Mouse (Mus musculus) left cerebral cortex, adult 6 months (tissue): ENCODE data around the gene Tada1. TPM values are rescaled to one million over a fixed set of nuclear protein-coding genes. Genes with fewer than 3 reads are reported as not detected.

Source experiments
- long read RNA-seq, 2 experiments: library from polyadenylated mRNA; unstranded; transcript quantifications; one replicate each; pipeline ENCODE4 v2.0.0; 2019 to 2020
- polyA plus RNA-seq: library from polyadenylated mRNA; unstranded; fragments of <200 nt; fragmentation: Nextera tagmentation; gene quantifications from 2 replicates; pipeline ENCODE4 v1.2.3, GENCODE M21; 2021

Tada1 gene
- 32.1 and 49.2 TPM in 2 replicates for polyA plus RNA-seq
- long read RNA-seq, experiment 1, transcript Tada1-201 (8 exons, 2,215 nt): major isoform, 402 of 437 reads
- long read RNA-seq, experiment 1, partial matches to known transcripts: 7 of 437 reads
- long read RNA-seq, experiment 1, other reads (novel, unspliced or antisense): 28 of 437 reads
- long read RNA-seq, experiment 2, transcript Tada1-201 (8 exons, 2,215 nt): major isoform, 60 of 65 reads
- long read RNA-seq, experiment 2, partial matches to known transcripts: 5 of 65 reads
- long read RNA-seq, experiment 2, other reads (novel, unspliced or antisense): 0 of 65 reads

DNA sequence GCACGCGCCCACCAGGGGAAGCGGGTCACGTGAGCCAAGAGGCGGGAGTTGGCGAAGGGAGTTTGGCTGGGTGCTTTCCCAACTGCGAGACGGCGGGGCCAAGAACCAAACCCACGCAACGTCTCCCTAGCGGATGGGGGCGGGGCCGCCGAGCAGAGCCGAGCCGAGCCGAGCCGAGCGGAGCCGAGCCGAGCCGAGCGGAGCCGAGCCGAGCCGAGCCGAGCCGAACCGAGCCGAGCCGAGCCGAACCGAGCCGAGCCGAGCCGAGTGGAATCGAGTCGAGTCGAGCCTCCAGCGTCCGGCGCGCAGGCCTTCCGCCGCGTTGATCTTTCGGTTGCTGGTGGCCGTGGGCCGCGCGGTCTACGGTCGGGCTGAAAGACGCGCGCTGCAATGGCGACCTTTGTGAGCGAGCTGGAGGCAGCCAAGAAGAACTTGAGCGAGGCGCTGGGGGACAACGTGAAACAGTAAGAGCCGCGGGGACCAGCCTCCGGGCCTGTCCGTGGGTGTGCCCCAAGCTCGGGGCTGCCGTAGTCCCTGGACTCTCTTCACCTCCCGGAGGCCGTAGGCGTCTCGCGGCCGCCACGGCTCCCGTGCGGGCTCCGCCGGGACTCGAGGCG lies at the start of gene Tada1:
Gene Tada1, plus strand, starts transcription at position 85 of the 617 bp plus-strand sequence.

GRCm38 (mm10) chr1:166409701-166410220 lies 30.9 kb downstream of the Tada1 start, which contains the start of gene Pogk:
Gene Pogk (minus strand): TSS chr1:166409863.

Other genes starting within 250 kb of the Tada1 start
- not detected in 2 replicates for gene Gpa33, start 248.9 kb upstream of the Tada1 start, polyA plus RNA-seq
- 0.12 TPM in 1 of 2 replicates, not detected in the other for gene Mael, start 140.3 kb upstream of the Tada1 start, polyA plus RNA-seq
- 8.2 and 15.2 TPM in 2 replicates for gene Ildr2, start 125.0 kb upstream of the Tada1 start, polyA plus RNA-seq
- gene Pogk, start 30.8 kb downstream of the Tada1 start, polyA plus RNA-seq: 6.9 and 9.1 TPM in 2 replicates
- not detected in 2 replicates for gene Gm4846, start 118.5 kb downstream of the Tada1 start, polyA plus RNA-seq